Mouse (Mus musculus) testis, adult 2 months (tissue): Measurements from ENCODE around the gene Vmn1r61. TPM values are rescaled to one million over a fixed set of nuclear protein-coding genes. Genes with fewer than 3 reads are reported as not detected.

ENCODE experiments used
- H3K27ac ChIP-seq: fragments of 200-500 bp; 2 replicates; pipeline ENCODE4 v1.5.1; 2012; ENCODE audit warnings: low read depth, low read length; ENCODE audit not compliant: control insufficient read depth, insufficient read depth
- H3K27me3 ChIP-seq: fragments of 200-500 bp; 2 replicates; pipeline ENCODE4 v1.6.1; 2012; ENCODE audit warnings: mild to moderate bottlenecking, low read length, moderate library complexity; ENCODE audit not compliant: control insufficient read depth, insufficient read depth
- H3K36me3 ChIP-seq: fragments of 200-500 bp; 2 replicates; pipeline ENCODE4 v1.6.1; 2012; ENCODE audit warnings: mild to moderate bottlenecking, low read length; ENCODE audit not compliant: control insufficient read depth, insufficient read depth
- H3K4me1 ChIP-seq: fragments of 200-500 bp; 2 replicates; pipeline ENCODE4 v1.6.1; 2012; ENCODE audit warnings: low read length; ENCODE audit not compliant: control insufficient read depth, insufficient read depth
- H3K4me3 ChIP-seq: fragments of 200-500 bp; 2 replicates; pipeline ENCODE4 v1.5.1; 2012; ENCODE audit warnings: low read depth, mild to moderate bottlenecking, low read length, moderate library complexity, mixed read lengths; ENCODE audit not compliant: control insufficient read depth
- CTCF ChIP-seq: fragments of 200-500 bp; IDR thresholded peaks from 2 replicates; pipeline ENCODE4 v1.5.1; 2012; ENCODE audit warnings: low read depth, mild to moderate bottlenecking, inconsistent platforms, low read length, moderate library complexity; ENCODE audit not compliant: control insufficient read depth, insufficient read depth, insufficient replicate concordance
- POLR2A ChIP-seq: fragments of 200-500 bp; IDR thresholded peaks from 2 replicates; pipeline ENCODE4 v1.6.1; 2012; ENCODE audit warnings: low read depth, mild to moderate bottlenecking, inconsistent platforms, low read length, moderate library complexity; ENCODE audit not compliant: control insufficient read depth
- polyA plus RNA-seq: library from polyadenylated mRNA; depleted of rRNA; stranded (reverse); fragments of >200 nt; gene quantifications from 2 replicates; pipeline ENCODE4 v1.2.3, GENCODE M21; 2012; rRNA removed

Vmn1r61 gene
- not detected in 2 replicates for polyA plus RNA-seq

DNA sequence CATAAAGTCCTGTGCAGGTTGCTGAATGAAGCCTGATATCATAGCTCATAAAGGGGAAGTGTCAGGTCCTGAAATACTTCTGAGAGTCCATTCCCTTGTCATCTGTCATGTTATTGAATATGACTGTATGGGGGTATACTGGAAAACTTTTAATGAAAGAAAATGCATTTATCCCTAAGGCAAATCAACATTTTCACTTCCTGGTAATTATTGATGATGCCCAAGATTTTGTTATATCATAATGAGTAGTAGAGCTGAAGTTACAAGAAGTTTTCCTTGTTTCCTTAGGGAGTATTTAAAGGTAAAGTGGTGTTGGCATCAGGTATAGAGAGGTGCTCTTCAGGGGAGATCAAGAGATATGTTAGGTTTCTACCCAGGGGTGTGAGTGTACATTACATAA is at the start of gene Vmn1r61:
Gene Vmn1r61 (minus strand): TSS at position 101 of the 400 bp plus-strand sequence.
- no peak within 1 kb of the TSS for H3K27ac ChIP-seq

More for the DNA sequence above, at the start of gene Vmn1r61:
- no peaks in the 10 kb centered on the region for H3K4me1 ChIP-seq
- H3K36me3 ChIP-seq, result no peaks in the 10 kb centered on the region
- no peaks in the 10 kb centered on the region for H3K27me3 ChIP-seq
- no peak within 1 kb of the TSS for H3K4me3 ChIP-seq
- TF ChIP-seq CTCF (no peak), POLR2A (no peak)

Other genes starting within 250 kb of the Vmn1r61 start
- gene Vmn1r58, start 199.9 kb downstream of the Vmn1r61 start, polyA plus RNA-seq, result not detected in 2 replicates
- not detected in 2 replicates for gene Vmn1r59, start 156.5 kb downstream of the Vmn1r61 start, polyA plus RNA-seq
- gene Vmn2r28, start 119.3 kb downstream of the Vmn1r61 start, polyA plus RNA-seq, result not detected in 2 replicates
- gene Vmn1r60, start 66.0 kb downstream of the Vmn1r61 start, polyA plus RNA-seq, result not detected in 2 replicates
- not detected in 2 replicates for gene Vmn1r62, start 60.3 kb upstream of the Vmn1r61 start, polyA plus RNA-seq
- not detected in 2 replicates for gene Vmn1r63, start 192.2 kb upstream of the Vmn1r61 start, polyA plus RNA-seq